Mouse (Mus musculus): ENCODE measurements around the gene Ier2. TPM values are rescaled to one million over a fixed set of nuclear protein-coding genes. Genes with fewer than 3 reads are reported as not detected.

Gene Ier2
- total RNA-seq, 2 experiments from 2014 or later, result 10.5 to 10.8 TPM

- no peak for DNase-seq
These were observed 41.5 kb downstream of the Ier2 start for GRCm38 (mm10) chr8:84621102-84621625.

GRCm38 (mm10) chr8:84617005-84617404, 45.6 kb downstream of the Ier2 start:
- intact Hi-C loops (cut with DNase I; ENCODE audit: low total_unique reads), result no loop called here
- no peak for DNase-seq

More at GRCm38 (mm10) chr8:84621102-84621625, 41.5 kb downstream of the Ier2 start:
- intact Hi-C loops (cut with DNase I; ENCODE audit: low total_unique reads), result no loop called here

GRCm38 (mm10) chr8:84615666-84616485, 46.8 kb downstream of the Ier2 start:
- no peak for DNase-seq

DNA sequence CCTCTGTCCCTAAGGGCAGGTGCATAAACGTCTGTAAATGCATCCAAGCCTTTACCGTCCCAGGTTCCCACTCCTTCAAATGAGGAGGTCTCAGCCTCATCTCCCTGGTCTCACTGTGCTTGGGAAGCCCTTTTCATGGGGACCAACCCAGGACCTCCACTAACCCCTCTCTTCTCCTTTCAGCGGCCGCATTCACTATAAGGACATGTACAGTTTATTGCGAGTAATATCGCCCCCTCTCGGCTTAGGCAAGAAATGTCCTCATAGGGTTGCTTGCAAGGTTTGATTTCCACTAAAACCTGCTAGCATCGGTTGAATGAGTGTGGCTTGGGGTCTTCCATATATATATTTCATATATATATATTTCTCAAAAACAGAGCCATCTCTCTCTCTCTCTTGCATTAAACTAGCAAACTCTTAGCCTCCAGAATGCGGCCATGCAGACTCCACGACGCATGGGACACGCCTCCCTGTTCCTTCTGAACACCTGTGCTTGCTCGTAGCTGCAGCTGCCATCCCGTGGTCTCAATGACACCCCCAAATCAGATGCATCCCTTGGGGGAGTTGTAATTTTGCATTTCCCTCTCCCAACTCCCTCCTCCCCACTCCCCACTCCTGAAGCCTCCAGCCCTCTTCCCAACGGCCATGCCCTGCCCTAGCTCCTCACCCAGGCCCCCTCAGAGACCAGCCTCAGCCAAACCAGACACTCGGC, 48.0 kb downstream of the Ier2 start:
- intact Hi-C loops (cut with DNase I; ENCODE audit: low total_unique reads), result no loop called here
- no peak for DNase-seq

More at GRCm38 (mm10) chr8:84615666-84616485, 46.8 kb downstream of the Ier2 start:
- intact Hi-C loops (cut with DNase I; ENCODE audit: low total_unique reads), result no loop called here

Other genes starting within 250 kb of the Ier2 start
- gene Trmt1, start 23.5 kb upstream of the Ier2 start, total RNA-seq (2021), result 10 to 100 TPM; 26.0 to 36.2 TPM
- 10 to 100 TPM; 25.7 to 33.6 TPM for gene Nacc1, start 25.0 kb upstream of the Ier2 start, total RNA-seq (2021)
- gene Lyl1, start 38.6 kb upstream of the Ier2 start, total RNA-seq (2021), result 1 to 10 TPM; 2.7 to 2.9 TPM
- 1 to 10 TPM in 1 of 2 experiments, under 1 TPM in 1; 0.66 to 1.1 TPM for gene G430095P16Rik, start 60.2 kb upstream of the Ier2 start, total RNA-seq (2021)
- 100 to 1,000 TPM; 531 to 566 TPM for gene Nfix, start 137.5 kb upstream of the Ier2 start, total RNA-seq (2021)
- 1 to 10 TPM; 6.0 to 7.2 TPM for gene Dand5, start 160.0 kb upstream of the Ier2 start, total RNA-seq (2021)
- 10 to 100 TPM; 28.4 to 28.8 TPM for gene Gadd45gip1, start 168.7 kb upstream of the Ier2 start, total RNA-seq (2021)
- gene Rad23a, start 177.8 kb upstream of the Ier2 start, total RNA-seq (2021), result 100 to 1,000 TPM; 122 to 124 TPM
- gene Calr, start 184.1 kb upstream of the Ier2 start, total RNA-seq (2021), result 100 to 1,000 TPM; 197 to 229 TPM
- 10 to 100 TPM; 24.8 to 25.5 TPM for gene Farsa, start 194.1 kb upstream of the Ier2 start, total RNA-seq (2021)
- 1 to 10 TPM; 2.1 to 2.6 TPM for gene Syce2, start 209.3 kb upstream of the Ier2 start, total RNA-seq (2021)
- gene Gcdh, start 231.1 kb upstream of the Ier2 start, total RNA-seq (2021), result 10 to 100 TPM; 23.3 to 30.0 TPM
- under 1 TPM in 1 of 2 experiments, not detected in 1; 0.23 TPM for gene Klf1, start 239.1 kb upstream of the Ier2 start, total RNA-seq (2021)
- 1 to 10 TPM; 5.7 to 6.9 TPM for gene Dnase2a, start 245.7 kb upstream of the Ier2 start, total RNA-seq (2021)

All from gastrocnemius, postnatal 14 days (tissue).